Mouse (Mus musculus) Patski (cell line): ENCODE measurements around the gene Pus1. TPM values are rescaled to one million over a fixed set of nuclear protein-coding genes. Genes with fewer than 3 reads are reported as not detected.

Source experiments
- ATAC-seq: fragments of 100-300 bp; one replicate; pipeline ENCODE4 v1.8.0; 2021
- CTCF ChIA-PET: fragments of 350-600 bp; sonication (Branson Sonifier 250); formaldehyde crosslinking; loops from one replicate; lab custom pipeline; 2022; ENCODE audit warnings: inconsistent platforms; lab: Charles Lee
- POLR2A ChIA-PET: fragments of 350-600 bp; sonication (Branson Sonifier 250); formaldehyde crosslinking; loops from one replicate; lab custom pipeline; 2022; ENCODE audit warnings: antibody characterized with exemption, inconsistent platforms; lab: Charles Lee
- DNase-seq: peaks from one replicate; pipeline ENCODE4 v3.0.0-alpha.2; 2011; ENCODE audit warnings: low read depth, low spot score
- H3K27me3 ChIP-seq: fragments of 371-371 bp; one replicate; pipeline ENCODE4 v1.5.1; 2021
- CTCF ChIP-seq: fragments of 100-300 bp; IDR thresholded peaks from one replicate; pipeline ENCODE4 v1.5.1; 2021
- in situ Hi-C: fragments of 300-500 bp; cut with MboI; formaldehyde crosslinking; loops from 3 replicates; pipeline ENCODE4 v1.11.1; 2018; ENCODE audit warnings: low pct_unique_long_range_greater_than_20kb, mixed read lengths
- polyA plus RNA-seq: library from polyadenylated mRNA; unstranded; gene quantifications from one replicate; pipeline ENCODE4 v1.2.3, GENCODE M21; 2021

Pus1 gene
- polyA plus RNA-seq, 1 experiment from 2014 or later, result 59.2 TPM

- no peak for DNase-seq
- no peak for ATAC-seq
- CTCF ChIA-PET, result no interaction called here
- in situ Hi-C loops, result no loop called here
- no peak for TF ChIP-seq CTCF
- POLR2A ChIA-PET, result no interaction called here
- H3K27me3 ChIP-seq, result no peaks in the 10 kb centered on the region
Measured at GRCm38 (mm10) chr5:110806154-110806553, 25.7 kb upstream of the Pus1 start.

- ATAC-seq, result no peak
- ChIA-PET POLR2A (interaction anchor here (0.6 kb wide), 1 partner anchor 16 kb away, joined by 3 read pairs; no protein-coding TSS in a partner anchor), CTCF (interaction anchor here (1.0 kb wide), 1 partner anchor 386 kb away, joined by 3 read pairs; no protein-coding TSS in a partner anchor)
- H3K27me3 ChIP-seq, result no peaks in the 10 kb centered on the region
- in situ Hi-C loops, result no loop called here
- no peak for DNase-seq
- TF ChIP-seq CTCF, result no peak
Measured at GRCm38 (mm10) chr5:110804012-110804743, 23.7 kb upstream of the Pus1 start.

- DNase-seq (no peak), ATAC-seq (no peak)
- TF ChIP-seq CTCF, result no peak
- ChIA-PET POLR2A (interaction anchor here (1.4 kb wide), 1 partner anchor 13 kb away, joined by 4 read pairs; no protein-coding TSS in a partner anchor), CTCF (interaction anchor here (0.8 to 1.1 kb wide), 2 partner anchors 14 to 25 kb away, joined by 3 to 6 read pairs; no protein-coding TSS in a partner anchor)
- no peaks in the 10 kb centered on the region for H3K27me3 ChIP-seq
- in situ Hi-C loops, result no loop called here
Measured at GRCm38 (mm10) chr5:110802809-110803208, 22.4 kb upstream of the Pus1 start.

- ATAC-seq (no peak), DNase-seq (no peak)
- TF ChIP-seq CTCF, result no peak
- CTCF ChIA-PET, result interaction anchor here (1.1 to 1.7 kb wide), 2 partner anchors 13 to 31 kb away, joined by 3 to 6 read pairs; no protein-coding TSS in a partner anchor
- POLR2A ChIA-PET, result interaction anchor here (1.4 kb wide), 1 partner anchor 12 kb away, joined by 4 read pairs; no protein-coding TSS in a partner anchor
- H3K27me3 ChIP-seq, result no peaks in the 10 kb centered on the region
- in situ Hi-C loops, result no loop called here
Measured at GRCm38 (mm10) chr5:110802186-110802585, 21.7 kb upstream of the Pus1 start.

GRCm38 (mm10) chr5:110801036-110801624 lies 20.7 kb upstream of the Pus1 start:
- POLR2A ChIA-PET, result no interaction called here
- ATAC-seq (no peak), DNase-seq (no peak)
- CTCF ChIA-PET, result interaction anchor here (0.7 to 1.7 kb wide), 3 partner anchors 12 to 457 kb away, joined by 3 read pairs; no protein-coding TSS in a partner anchor
- no peak for TF ChIP-seq CTCF
- in situ Hi-C loops, result no loop called here
- H3K27me3 ChIP-seq, result no peaks in the 10 kb centered on the region

GRCm38 (mm10) chr5:110797696-110798095 lies 17.2 kb upstream of the Pus1 start:
- ATAC-seq (no peak), DNase-seq (no peak)
- no peaks in the 10 kb centered on the region for H3K27me3 ChIP-seq
- ChIA-PET CTCF (no interaction called here), POLR2A (no interaction called here)
- in situ Hi-C loops, result no loop called here
- no peak for TF ChIP-seq CTCF

GRCm38 (mm10) chr5:110794363-110794762 lies 13.9 kb upstream of the Pus1 start:
- in situ Hi-C loops, result loop anchor here (5.0 kb wide), 1 partner anchor 473 kb away; no protein-coding TSS in a partner anchor
- no peak for TF ChIP-seq CTCF
- H3K27me3 ChIP-seq, result no peaks in the 10 kb centered on the region
- DNase-seq (no peak), ATAC-seq (no peak)
- ChIA-PET POLR2A (no interaction called here), CTCF (interaction anchor here (1.6 kb wide), 1 partner anchor 476 kb away, joined by 4 read pairs; no protein-coding TSS in a partner anchor)

GRCm38 (mm10) chr5:110788684-110789083 lies 8.2 kb upstream of the Pus1 start:
- in situ Hi-C loops, result no loop called here
- H3K27me3 ChIP-seq, result no peaks in the 10 kb centered on the region
- POLR2A ChIA-PET, result interaction anchor here (0.7 kb wide), 1 partner anchor 16 kb away, joined by 3 read pairs; no protein-coding TSS in a partner anchor
- ATAC-seq (peak; percentile 31), DNase-seq (no peak)
- no peak for TF ChIP-seq CTCF
- CTCF ChIA-PET, result interaction anchor here (1.1 to 2.1 kb wide), 5 partner anchors 12 to 481 kb away, joined by 3 to 6 read pairs (median 4); no protein-coding TSS in a partner anchor

GRCm38 (mm10) chr5:110786081-110786835 lies 5.8 kb upstream of the Pus1 start:
- DNase-seq, result no peak

GRCm38 (mm10) chr5:110783150-110783549 lies 2.7 kb upstream of the Pus1 start:
- ChIA-PET POLR2A (no interaction called here), CTCF (no interaction called here)
- in situ Hi-C loops, result loop anchor here (5.0 kb wide), 1 partner anchor 59 kb away; no protein-coding TSS in a partner anchor
- ATAC-seq (no peak), DNase-seq (no peak)
- no peaks in the 10 kb centered on the region for H3K27me3 ChIP-seq
- no peak for TF ChIP-seq CTCF

More at GRCm38 (mm10) chr5:110786081-110786835, 5.8 kb upstream of the Pus1 start:
- no peak for TF ChIP-seq CTCF
- no peak for ATAC-seq
- H3K27me3 ChIP-seq, result no peaks in the 10 kb centered on the region
- ChIA-PET CTCF (interaction anchor here (1.0 to 2.1 kb wide), 3 partner anchors 31 to 60 kb away, joined by 3 to 4 read pairs (median 3); no protein-coding TSS in a partner anchor), POLR2A (no interaction called here)
- in situ Hi-C loops, result no loop called here
